Mouse (Mus musculus) megakaryocyte-erythroid progenitor cell, adult 5-6 weeks (primary cell): Measurements from ENCODE around the gene Slc39a9. TPM values are rescaled to one million over a fixed set of nuclear protein-coding genes. Genes with fewer than 3 reads are reported as not detected.
A peak's percentile ranks its signal among the peaks of the same experiment; 100 is the strongest.

Experiments used
- ATAC-seq: replicated peaks from 2 replicates; pipeline ENCODE4 v1.8.0; 2016; ENCODE audit warnings: mild to moderate bottlenecking, inconsistent platforms; ENCODE audit not compliant: severe bottlenecking, poor library complexity, low FRiP score, low TSS enrichment
- total RNA-seq, 2 experiments: library from RNA; stranded (forward) in 1 of 2; stranded (reverse) in 1 of 2; fragments of 200-1000, 215-1000 nt in 1 of 2; fragments of >200 nt in 1 of 2; fragmentation: Nextera tagmentation in 1 of 2; gene quantifications; 2 replicates each; pipeline ENCODE4 v1.2.3; 2014 to 2017

The Slc39a9 gene
- total RNA-seq, 2 experiments from 2014 or later = 17.5 to 19.6 TPM

DNA sequence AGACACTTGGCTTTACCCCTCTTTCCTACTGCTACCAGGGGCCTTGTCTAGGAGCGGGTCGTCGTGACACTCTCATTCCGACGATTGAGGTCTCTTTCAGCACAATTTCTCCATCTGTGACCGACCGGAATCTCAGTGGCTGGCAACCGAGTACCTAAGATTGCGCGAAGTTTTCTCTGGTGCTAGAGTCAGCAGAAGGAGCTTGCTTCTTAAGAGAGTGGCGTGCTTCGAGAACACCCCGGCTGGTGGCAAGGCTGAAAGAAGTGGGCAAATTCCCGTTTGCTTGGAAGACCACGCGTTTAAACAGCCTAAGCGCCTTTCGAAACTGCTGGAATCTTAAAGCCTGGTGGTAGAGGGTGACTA lies 804 bp downstream of the Slc39a9 start:
- ATAC-seq = no peak

DNA sequence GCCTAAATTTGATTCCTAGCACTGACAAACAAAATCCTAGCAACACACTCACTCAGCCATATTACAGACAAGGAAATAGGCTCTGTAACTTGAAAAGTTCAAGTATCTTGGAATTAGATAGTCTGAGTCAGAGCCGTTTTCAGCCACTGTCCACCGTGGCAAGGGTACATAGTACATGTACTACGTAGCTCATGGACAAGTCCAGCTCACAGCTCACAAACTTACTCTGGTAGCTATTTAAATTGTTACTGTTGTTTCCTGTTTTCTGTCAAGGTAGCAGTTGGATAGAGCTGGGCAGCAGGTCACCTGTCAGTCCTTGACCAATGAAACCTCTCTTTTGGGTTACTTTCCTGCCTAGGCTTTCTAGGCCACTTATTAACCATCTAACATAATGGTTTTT lies 2.7 kb downstream of the Slc39a9 start:
- ATAC-seq = no peak

DNA sequence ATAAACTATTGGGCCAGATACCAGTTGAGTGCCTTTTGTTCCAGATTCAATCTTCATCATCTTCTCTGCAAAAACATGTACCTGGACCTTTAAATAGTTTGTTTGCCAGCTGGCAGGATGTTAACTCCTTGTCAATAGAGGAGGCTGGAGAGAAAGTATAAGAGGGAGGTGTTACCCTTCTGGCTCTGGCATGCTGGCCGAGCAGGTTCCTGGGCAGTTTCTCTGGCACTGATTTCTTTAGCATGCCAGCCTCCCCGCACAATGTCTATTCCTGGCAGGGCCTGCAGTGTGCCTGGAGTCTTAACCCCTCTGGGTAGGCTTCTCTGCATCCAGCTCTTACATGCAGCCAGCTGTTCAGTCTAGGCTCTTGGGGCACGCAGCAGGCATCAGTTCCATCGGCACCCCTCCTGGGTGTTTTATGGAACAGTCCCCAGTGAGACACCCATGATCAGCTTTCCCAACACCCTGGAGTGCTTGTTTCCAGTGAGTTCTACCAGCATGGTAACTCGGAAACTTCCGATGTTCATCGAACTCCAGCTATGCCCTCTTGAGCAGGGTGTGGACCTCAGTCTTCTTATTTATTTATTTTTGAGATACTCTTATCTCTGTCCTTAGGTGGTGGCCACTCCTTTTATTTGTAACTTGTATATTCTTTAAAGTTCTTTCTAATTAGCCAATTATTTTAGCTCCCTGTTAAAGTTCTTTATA lies 10.4 kb downstream of the Slc39a9 start:
- no peak for ATAC-seq

DNA sequence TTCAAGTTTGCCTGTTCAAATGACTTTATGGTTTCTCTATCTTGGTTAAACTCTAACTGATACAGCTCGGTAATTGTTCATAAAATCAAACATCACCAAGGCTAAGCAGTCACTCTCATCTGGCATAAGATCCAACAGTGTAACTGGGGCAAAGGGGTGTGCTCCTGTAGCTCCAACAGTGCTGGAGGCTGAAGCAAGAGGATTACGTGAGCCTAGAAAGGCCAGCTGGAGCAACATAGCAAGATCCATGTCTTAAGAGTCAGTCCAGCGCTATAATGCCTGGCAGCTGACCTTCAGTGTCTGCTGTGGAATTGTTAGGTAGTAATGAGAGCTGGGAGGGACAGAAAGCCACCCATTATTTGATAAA lies 11.0 kb downstream of the Slc39a9 start:
- ATAC-seq = no peak

DNA sequence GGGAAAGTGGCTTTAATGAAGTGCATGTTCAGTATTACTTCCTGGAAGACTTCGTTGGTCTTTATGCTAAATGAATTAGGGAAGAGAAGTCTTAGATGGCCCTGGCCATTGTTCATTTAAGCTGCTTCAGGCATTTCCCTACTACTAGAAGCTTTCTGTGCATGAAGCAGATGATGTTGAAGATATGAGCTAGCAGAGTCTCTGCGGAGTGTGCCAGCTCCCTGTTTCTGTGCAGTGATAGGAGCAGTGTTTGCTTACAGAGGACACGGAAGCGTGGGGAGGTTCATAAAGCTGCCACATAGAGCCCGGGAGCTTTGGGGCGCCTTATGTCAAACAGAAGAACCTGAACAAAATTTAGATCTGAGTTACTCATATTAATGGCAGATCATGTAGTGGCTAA lies 15.0 kb downstream of the Slc39a9 start:
- peak; percentile 81 for ATAC-seq

DNA sequence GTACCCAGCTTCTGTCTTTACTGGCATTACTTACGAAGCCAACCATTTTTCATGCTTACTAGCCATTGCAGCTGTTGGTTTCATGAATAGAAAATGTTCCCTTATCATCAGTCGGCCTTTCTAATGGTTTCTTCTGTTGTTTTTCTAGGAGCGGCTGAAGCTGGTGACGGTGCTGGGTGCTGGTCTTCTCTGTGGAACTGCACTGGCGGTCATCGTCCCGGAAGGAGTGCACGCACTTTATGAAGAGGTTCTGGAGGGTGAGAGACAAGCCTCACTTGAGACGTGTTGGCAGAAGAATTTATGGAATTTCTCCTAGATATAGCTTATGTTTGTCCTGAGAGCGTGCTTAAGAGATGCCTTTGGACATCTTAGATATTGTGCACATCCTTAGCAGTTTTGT lies 18.6 kb downstream of the Slc39a9 start:
- no peak for ATAC-seq

DNA sequence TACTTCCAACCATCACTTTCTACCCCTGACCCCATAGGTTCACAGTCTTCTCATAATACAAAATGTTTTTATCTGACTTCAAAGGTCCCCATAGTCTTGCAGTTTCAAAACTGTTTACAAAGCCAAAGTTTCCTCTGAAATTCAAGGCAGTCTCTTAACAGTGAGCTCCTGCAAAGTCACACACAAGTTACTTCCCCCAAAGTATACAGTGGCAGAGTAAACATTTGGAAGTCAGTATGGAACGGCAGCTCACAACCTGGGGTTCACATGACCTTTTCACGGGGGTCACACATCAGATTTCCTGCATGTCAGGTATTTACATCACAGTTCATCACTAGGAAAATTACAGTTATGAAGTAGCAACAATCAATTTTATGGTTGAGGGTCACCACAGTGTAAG lies 20.3 kb downstream of the Slc39a9 start:
- no peak for ATAC-seq

DNA sequence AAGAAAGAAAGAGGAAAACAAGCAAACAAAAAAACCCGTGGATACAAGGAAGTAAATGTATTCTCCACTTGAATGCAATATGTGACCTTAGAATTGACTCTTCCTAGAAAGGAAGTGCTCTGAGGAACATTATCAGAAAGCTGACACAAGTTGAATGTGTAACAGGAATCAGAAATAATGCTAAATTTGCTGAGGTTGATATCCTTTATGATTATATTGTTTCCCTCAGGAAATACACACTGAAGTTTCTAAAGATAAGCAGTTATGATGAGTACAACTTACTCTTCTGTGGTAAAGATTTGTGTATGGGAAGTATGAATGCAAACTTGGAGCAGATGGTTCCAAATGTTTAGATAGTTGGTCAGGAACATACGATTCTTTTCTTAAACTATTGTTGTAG lies 24.7 kb downstream of the Slc39a9 start:
- no peak for ATAC-seq

DNA sequence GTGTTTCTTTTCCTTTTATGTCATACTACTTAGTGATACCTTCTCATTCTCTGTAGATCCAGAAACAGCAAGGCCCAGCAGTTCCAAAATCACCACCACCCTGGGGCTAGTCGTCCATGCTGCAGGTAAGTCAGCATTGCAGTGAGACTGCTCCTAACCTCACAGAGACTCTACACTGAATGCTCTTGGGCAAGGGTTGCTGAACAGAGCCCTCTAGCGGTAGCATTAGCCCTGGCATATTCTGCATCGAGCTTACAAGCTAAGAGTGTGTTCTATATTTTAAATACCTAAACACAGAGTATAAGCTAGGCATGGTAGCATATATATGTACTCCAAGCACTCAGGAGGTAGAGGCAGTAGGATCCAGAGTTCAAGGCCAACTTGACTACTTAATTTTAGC lies 29.5 kb downstream of the Slc39a9 start:
- ATAC-seq = peak; percentile 86

DNA sequence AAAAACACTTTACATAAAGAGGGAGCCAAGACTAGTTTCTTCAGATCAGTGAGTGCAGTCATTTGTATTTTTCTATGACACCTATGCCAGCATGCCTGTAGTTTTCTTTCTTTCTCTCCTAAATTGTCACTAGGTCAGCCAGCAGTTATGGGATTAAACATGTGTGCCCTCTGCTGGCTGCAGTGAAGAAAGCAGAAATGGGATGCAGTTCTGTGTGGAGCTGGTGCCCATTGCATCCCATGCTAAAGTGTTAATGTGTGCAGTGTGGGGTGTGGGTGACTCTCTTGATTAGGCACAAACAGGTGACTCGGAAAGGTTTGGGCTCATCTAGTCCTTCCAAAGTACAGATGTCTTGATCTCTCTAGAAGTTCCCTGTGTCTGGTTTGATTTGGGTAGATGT lies 37.7 kb downstream of the Slc39a9 start:
- ATAC-seq = peak; percentile 63

DNA sequence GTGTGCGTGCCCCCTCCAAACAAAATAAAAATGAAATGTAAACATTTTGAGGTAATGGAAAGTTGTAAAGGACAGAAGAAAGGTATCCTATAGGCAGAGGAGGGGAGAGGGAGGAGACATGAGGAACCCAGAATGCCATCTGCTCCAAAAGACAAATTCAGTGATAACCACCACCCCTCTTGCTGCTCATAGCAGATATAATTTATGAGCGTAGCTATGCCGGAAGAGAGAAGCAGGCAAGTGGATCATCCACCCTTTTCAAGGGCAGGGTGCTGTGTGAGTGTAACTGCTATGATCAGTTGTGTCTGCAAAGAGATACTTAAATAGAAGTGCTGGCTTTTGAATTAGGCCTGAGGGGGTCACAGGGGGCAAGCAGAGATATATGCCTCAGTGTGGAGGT lies 39.9 kb downstream of the Slc39a9 start:
- ATAC-seq = peak; percentile 81

DNA sequence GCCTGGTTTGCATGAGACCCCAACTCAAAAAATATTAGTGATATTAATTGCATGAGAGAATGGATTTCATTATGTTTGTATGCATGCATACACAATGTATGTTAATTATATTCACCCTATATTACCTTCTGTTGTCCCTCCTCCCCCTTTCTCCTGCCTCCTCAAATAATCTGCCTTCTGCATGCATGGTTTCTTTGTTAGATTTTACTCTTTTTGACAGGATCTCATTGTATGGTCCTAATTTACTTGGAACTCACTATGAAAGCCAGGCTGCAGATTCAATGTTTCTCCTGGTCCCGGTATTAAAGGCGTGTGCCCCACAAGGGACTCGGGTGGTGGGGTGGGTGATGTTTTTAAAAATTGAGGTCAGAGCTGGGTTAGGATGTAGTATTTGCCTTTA lies 40.6 kb downstream of the Slc39a9 start:
- no peak for ATAC-seq

DNA sequence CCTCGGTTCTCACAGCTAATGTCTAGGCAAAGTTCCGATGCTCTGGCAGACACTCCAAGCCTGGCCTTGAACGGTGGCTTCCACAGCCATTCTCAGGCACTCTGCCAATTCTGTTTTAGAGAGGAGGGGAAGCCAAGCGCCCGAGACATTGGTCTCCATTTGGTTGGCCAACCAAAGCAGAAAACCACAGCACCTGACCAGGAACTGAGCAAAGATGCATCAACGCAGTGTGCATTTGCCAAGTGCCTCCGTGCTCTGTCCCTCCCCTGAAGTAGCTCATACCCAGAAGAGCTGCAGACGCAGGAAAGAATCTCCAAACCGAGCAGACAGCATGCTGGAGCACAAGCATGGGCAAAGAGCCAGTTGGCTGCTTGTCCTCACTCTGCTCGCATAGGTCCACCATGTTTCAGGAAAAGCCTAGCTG lies 44.1 kb downstream of the Slc39a9 start:
- peak; percentile 19 for ATAC-seq

DNA sequence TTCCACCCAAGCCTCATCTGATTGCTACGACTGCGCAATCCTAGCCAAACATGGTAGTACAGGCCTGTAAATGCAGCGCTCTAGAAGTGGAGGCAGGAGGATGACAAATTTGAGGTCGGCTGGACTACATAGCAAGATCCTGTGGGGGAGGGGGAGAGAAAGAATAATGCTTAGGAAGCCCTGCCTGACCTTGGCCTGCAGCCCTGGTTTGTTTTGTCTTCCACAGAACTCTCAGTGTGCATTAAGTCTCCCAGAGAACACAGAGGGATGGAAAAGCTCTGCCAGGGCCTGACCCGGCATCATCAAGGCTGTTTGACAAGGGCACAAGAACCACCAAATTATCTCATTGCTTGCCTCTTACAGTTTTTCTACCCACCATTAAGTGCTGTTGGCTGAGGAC lies 46.0 kb downstream of the Slc39a9 start:
- no peak for ATAC-seq

DNA sequence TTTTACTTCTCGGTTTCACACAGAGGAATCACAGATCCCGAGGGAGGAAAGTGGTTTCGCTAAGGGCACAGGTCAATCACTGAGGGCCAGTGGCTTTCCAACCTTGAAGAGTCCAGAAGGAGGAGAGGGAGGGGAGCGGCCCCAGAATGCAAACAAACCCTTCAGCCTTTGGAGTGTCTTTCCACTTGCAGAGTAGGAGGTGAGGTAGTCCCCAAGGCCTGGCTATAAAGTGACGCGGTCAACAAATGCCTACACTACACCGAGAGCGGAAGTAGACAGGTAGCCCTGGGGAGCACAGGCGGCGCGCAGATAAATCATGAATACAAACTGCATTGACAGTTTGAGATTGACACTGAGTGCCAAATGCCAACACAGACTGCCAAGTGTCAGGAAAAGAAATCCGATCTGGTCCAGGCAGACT lies 48.0 kb downstream of the Slc39a9 start:
- ATAC-seq = no peak

DNA sequence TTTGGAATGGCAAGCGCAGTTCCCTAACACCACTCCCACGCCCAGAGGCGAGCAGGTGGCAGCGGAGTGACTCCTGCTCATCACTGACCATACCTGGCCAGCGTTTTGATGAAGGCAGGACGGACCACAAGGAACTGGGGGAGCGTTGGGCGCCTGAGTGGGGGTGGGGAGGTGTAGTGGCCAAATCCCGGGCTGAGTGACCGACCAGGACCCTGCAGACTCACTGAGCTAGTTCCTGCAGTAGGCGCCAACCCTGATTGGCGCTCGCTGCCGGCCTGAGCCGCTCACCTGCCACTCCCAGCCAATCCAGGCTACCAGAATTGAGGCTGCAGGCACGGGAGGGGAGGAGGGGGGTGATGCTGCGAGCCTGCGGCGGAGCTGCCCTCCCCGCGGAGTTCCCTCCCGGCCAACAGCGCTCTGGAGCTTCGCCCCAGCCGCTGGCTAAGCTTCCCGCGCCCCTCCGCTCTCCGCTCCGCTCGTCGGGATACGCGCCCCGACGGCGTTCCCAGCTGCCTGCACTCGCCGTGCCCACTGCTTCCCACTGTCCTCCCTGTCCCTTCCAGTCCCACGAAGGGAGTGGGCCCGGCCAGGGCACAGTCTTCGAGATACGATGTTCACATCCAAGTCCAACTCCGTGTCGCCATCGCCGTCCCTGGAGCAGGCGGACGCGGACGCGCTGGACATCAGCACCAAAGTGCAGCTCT lies 48.7 kb downstream of the Slc39a9 start, which contains the start of gene Plekhd1:
TSS of gene Plekhd1 (plus strand) at position 323 of the 704 bp plus-strand sequence.
- peak; percentile 50; the same call in 1 of the 2 replicates for ATAC-seq

DNA sequence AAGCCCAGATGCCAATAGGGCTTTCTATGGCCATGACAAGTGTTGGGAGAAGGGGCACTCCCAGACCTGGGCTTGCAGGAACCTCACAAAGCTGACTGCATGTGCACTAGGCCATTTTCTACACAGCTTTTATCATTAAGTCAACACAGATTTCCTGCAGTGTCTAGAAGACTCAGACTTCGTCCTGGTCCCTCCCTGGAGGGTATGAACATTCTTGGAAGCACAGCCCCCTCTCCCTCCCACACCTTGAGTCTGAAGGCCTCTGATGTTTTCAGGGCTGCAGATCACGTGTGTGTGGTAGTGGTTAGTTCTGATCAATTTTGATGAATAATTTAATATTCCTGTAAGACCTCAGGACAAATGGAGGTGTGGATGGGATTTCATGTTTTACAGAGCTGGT lies 50.0 kb downstream of the Slc39a9 start:
- ATAC-seq = no peak

DNA sequence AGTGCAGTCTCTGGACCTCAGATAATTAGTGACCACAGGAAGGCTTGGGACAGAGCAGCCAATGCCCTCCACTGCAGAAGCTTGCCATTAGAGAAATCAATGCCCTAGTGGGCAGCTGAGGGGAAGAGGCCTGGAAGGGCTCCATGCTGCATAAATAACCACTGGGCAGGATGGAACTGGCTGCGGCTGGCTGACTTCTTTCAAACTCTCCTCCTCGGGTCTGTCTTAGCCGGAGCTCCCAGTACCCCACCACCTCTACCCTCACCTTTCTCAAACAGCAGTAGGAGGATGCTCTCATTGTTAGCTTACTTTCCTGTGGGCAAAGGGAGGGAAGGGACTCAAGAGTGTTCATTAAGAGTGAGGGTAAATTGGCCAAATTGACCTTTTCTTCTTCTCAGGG lies 51.3 kb downstream of the Slc39a9 start:
- ATAC-seq = no peak

DNA sequence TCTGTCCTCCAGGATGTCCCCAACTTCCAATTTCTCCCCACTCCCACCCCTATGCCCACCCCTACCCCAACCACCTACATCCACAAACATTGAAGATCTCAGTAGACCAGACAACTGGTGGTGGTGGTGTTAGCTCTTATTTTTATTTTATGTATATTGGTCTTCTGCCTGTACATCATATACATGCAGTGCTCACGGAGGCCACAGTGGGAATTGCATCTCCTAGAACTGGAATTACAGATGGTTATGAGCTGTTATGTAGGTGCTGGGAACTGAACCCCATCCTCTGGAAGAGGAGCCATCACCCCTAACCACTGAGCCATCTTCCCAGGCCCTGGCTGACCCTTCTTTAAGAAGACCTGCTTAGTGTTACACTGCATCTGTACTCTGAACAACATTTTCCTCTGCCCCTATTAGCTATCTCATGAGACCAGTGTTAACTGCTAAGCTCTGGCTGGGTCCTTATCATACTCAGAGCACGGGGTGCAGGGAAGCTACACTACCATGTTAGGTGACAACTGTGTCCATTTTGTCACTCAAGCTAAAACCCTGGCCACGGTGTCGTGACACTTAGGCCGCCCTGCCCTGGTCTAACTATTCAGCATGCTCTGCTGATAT lies 55.0 kb downstream of the Slc39a9 start:
- peak; percentile 95 for ATAC-seq

DNA sequence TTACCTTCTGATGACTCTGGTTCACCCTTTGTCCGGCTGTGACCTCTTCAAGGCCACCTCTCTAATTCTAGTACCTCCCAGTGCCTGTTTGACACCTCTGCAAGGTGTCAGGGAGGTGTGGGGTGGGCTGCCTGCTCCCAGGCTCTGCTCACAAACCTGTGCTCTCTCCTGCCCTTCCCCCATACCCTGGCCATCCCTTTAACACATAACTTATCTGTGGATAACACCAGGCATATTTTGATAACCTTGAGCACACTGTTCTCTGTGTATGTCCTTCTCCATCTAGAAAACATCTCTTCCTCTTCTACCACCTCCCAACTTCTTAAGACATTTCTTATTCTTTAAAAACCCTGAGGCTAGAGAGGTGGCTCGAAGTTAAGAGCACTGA lies 55.5 kb downstream of the Slc39a9 start:
- ATAC-seq = peak; percentile 68

DNA sequence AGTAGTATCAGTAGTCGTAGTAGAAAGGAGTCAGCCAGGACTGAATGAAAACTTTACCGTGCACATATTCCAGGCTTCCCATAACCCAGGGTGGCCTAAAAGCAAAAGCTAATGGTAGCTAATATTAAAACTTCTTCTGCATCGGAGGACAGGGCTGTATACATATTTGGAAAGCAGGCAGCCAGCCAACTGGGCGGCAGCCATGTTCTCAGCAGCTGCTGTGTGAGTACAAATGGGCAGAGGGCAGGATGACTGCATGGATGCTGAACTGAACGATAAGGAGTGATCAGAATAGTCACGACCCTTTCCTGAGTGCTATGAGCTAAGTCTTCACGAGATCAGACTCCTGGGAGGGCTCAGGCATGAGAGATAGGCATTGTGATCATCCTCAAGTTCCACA lies 57.6 kb downstream of the Slc39a9 start:
- ATAC-seq = no peak
